Mouse (Mus musculus): Measurements from ENCODE around the gene Antxr2.

DNA sequence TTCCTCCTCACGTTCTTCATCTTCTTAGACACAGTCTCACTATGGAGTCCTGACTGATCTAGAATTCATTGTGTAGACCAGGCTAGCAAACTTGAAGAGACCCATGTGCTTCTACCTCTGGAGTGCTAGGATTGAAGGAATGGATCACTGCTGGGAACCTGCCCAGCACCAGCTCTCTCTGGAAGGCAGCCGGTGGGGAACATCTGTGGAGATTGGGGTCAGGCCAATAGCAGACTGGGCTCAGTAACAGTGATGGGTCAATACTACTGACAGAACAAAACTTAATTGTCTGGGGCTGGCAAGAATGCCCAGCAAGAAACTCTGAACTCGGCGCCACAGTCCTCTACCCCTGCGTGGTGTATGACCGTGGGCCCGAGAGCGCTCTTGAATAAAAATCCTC is 25.1 kb downstream of the Antxr2 start:
- TF ChIP-seq CTCF (IDR thresholded peaks at IDR 0.05; ENCODE audit: insufficient read depth, low read length) (no peak), POLR2A (IDR thresholded peaks at IDR 0.05; ENCODE audit: borderline replicate concordance, extremely low read depth, low read depth, low read length) (no peak)

All from lung, adult 2 months (tissue).